Mouse (Mus musculus) embryonic facial prominence, embryonic 15.5 days (tissue): ENCODE measurements around the gene Olfr611. TPM values are rescaled to one million over a fixed set of nuclear protein-coding genes. Genes with fewer than 3 reads are reported as not detected.
"Not testable (repeated sequence)": the region's sequence is repeated elsewhere in the genome, so short reads cannot be mapped to it uniquely, and the experiment has no call there.

Experiments used
- ATAC-seq: fragments of 200-750 bp; cut with Nextera tagmentation; 2 replicates; pipeline ENCODE4 v1.8.0; 2017; ENCODE audit warnings: low read depth, moderate TSS enrichment; ENCODE audit not compliant: insufficient number of reproducible peaks, low FRiP score, low TSS enrichment
- H3K27ac ChIP-seq: fragments of 300-500 bp; sonication (generic); replicated peaks from 2 replicates; pipeline ENCODE4 v1.5.1; 2015; ENCODE audit warnings: mild to moderate bottlenecking, inconsistent platforms
- H3K27me3 ChIP-seq: fragments of 300-500 bp; sonication (generic); 2 replicates; pipeline ENCODE4 v1.6.1; 2015; ENCODE audit warnings: inconsistent platforms
- H3K36me3 ChIP-seq: fragments of 300-500 bp; sonication (generic); 2 replicates; pipeline ENCODE4 v1.6.1; 2015; ENCODE audit warnings: mild to moderate bottlenecking, inconsistent platforms
- H3K4me1 ChIP-seq: fragments of 300-500 bp; sonication (generic); 2 replicates; pipeline ENCODE4 v1.6.1; 2015; ENCODE audit warnings: inconsistent platforms
- H3K4me2 ChIP-seq: fragments of 300-500 bp; sonication (generic); replicated peaks from 2 replicates; pipeline ENCODE4 v1.6.1; 2015; ENCODE audit warnings: mild to moderate bottlenecking, inconsistent platforms
- H3K4me3 ChIP-seq: fragments of 300-500 bp; sonication (generic); replicated peaks from 2 replicates; pipeline ENCODE4 v1.5.1; 2015; ENCODE audit warnings: mild to moderate bottlenecking, inconsistent platforms
- H3K9ac ChIP-seq: fragments of 300-500 bp; sonication (generic); 2 replicates; pipeline ENCODE4 v1.6.1; 2015; ENCODE audit warnings: inconsistent platforms
- H3K9me3 ChIP-seq: fragments of 300-500 bp; sonication (generic); replicated peaks from 2 replicates; pipeline ENCODE4 v1.6.1; 2016; ENCODE audit warnings: inconsistent platforms
- WGBS: fragments of 180-500 bp; shearing (Covaris S2); methylation state at CpG from one replicate; pipeline ENCODE4 v1.1.7; 2015; 5-methylcytosine and 5-hydroxymethylcytosine counted together
- polyA plus RNA-seq: library from polyadenylated mRNA; unstranded; fragments of >200 nt; fragmentation: Nextera tagmentation; extraction: Ambion mirVana; gene quantifications from 2 replicates; pipeline ENCODE4 v1.2.1, GENCODE M21; 2015

The Olfr611 gene
- polyA plus RNA-seq: not detected in 2 replicates

DNA sequence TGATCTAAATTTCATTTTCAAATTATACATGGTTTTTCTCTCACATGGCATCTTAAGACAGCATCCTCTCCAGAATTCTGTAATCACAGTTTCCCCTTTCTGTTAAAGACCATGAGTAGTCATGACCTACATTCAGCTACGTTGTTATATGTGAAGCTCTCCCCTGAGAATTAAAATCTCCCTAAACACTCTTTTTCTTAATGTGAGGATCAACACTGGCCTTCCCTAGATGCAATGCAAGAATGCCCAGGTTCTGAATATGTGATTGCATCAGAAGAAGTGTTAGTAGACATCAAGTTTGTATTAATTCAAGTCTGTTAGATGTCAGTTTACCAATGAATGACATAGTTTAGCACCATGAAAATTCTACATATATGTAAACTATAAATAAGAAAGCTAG, at the start of gene Olfr611:
Gene Olfr611 (minus strand): TSS at position 101 of the 400 bp plus-strand sequence.
- not testable (repeated sequence) for H3K36me3 ChIP-seq, H3K4me2 ChIP-seq, H3K9me3 ChIP-seq, H3K9ac ChIP-seq, H3K4me3 ChIP-seq, H3K27ac ChIP-seq, H3K27me3 ChIP-seq, H3K4me1 ChIP-seq, ATAC-seq
- WGBS: 78% methylated on average over 1 of the region's 1 CpGs

- H3K9ac ChIP-seq: no peak within 1 kb of the TSS
- no peaks in the 10 kb centered on the region for H3K27me3 ChIP-seq
- no peaks in the 10 kb centered on the region for H3K9me3 ChIP-seq
- H3K27ac ChIP-seq: no peak within 1 kb of the TSS
- 76% methylated on average over 3 of the region's 3 CpGs for WGBS
- H3K4me2 ChIP-seq: no peak within 1 kb of the TSS
- no peaks in the 10 kb centered on the region for H3K4me1 ChIP-seq
- no peak within 1 kb of the TSS for H3K4me3 ChIP-seq
- no peaks in the 10 kb centered on the region for H3K36me3 ChIP-seq
- ATAC-seq: no peak
These were observed 48.4 kb upstream of the Olfr611 start, which contains the start of gene Olfr616 for GRCm38 (mm10) chr7:103569043-103569442. Gene Olfr616, minus strand, starts transcription at chr7:103569143.

GRCm38 (mm10) chr7:103555779-103556178, 35.1 kb upstream of the Olfr611 start, which contains the start of gene Olfr615:
Gene Olfr615, plus strand, starts transcription at chr7:103556079.
- no peak for ATAC-seq
- no peaks in the 10 kb centered on the region for H3K36me3 ChIP-seq
- no peak within 1 kb of the TSS for H3K4me3 ChIP-seq
- H3K4me1 ChIP-seq: no peaks in the 10 kb centered on the region
- no peak within 1 kb of the TSS for H3K27ac ChIP-seq
- no peaks in the 10 kb centered on the region for H3K9me3 ChIP-seq
- H3K4me2 ChIP-seq: no peak within 1 kb of the TSS
- H3K27me3 ChIP-seq: no peaks in the 10 kb centered on the region
- H3K9ac ChIP-seq: no peak within 1 kb of the TSS
- WGBS: 75% methylated on average over 2 of the region's 2 CpGs

- H3K4me1 ChIP-seq: no peaks in the 10 kb centered on the region
- H3K27ac ChIP-seq: no peak within 1 kb of the TSS
- H3K9ac ChIP-seq: no peak within 1 kb of the TSS
- H3K36me3 ChIP-seq: no peaks in the 10 kb centered on the region
- 80% methylated on average over 2 of the region's 2 CpGs for WGBS
- ATAC-seq: no peak
- H3K27me3 ChIP-seq: no peaks in the 10 kb centered on the region
- H3K4me3 ChIP-seq: no peak within 1 kb of the TSS
- H3K4me2 ChIP-seq: no peak within 1 kb of the TSS
- no peaks in the 10 kb centered on the region for H3K9me3 ChIP-seq
These were observed 27.1 kb upstream of the Olfr611 start, which contains the start of gene Olfr613 for GRCm38 (mm10) chr7:103547774-103548173. Gene Olfr613, plus strand, starts transcription at chr7:103548074.

GRCm38 (mm10) chr7:103542617-103543016, 22.0 kb upstream of the Olfr611 start, which contains the start of gene Olfr612:
Gene Olfr612, minus strand, starts transcription at chr7:103542717.
- H3K36me3 ChIP-seq, H3K4me3 ChIP-seq, H3K27me3 ChIP-seq, H3K9ac ChIP-seq, H3K27ac ChIP-seq, ATAC-seq, H3K4me2 ChIP-seq, H3K4me1 ChIP-seq, H3K9me3 ChIP-seq: not testable (repeated sequence)
- 76% methylated on average over 2 of the region's 2 CpGs for WGBS

GRCm38 (mm10) chr7:103512022-103512421, 8.6 kb downstream of the Olfr611 start, which contains the start of gene Olfr610:
Gene Olfr610, minus strand, starts transcription at chr7:103512122.
- WGBS: 86% methylated on average over 2 of the region's 2 CpGs
- Histone ChIP-seq H3K4me3 (no peak within 1 kb of the TSS), H3K4me1 (no peaks in the 10 kb centered on the region), H3K36me3 (no peaks in the 10 kb centered on the region), H3K9me3 (no peaks in the 10 kb centered on the region), H3K27ac (no peak within 1 kb of the TSS), H3K9ac (no peak within 1 kb of the TSS), H3K27me3 (no peaks in the 10 kb centered on the region), H3K4me2 (no peak within 1 kb of the TSS)
- ATAC-seq: no peak

DNA sequence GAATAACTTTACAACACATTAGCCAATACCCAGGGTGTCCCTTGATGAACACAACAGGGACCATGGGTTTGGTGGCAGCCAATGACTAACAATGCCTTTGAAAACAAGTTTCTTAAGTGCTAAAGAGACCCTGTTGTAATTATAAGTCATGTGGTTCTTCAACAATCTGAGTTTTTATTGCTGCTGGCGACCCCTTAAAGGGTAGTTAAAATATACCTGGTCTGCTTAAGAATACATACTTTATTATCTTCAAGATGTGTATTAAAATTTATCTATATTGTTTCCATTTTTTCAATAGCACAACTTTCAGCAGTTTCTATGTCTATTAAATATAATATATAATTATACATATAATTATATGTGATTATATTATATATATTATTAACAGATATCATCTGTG, 22.7 kb downstream of the Olfr611 start, which contains the start of gene Olfr609:
Gene Olfr609 (minus strand): TSS at position 101 of the 400 bp plus-strand sequence.
- H3K9me3 ChIP-seq: no peaks in the 10 kb centered on the region
- no peak within 1 kb of the TSS for H3K9ac ChIP-seq
- no peak within 1 kb of the TSS for H3K27ac ChIP-seq
- ATAC-seq: no peak
- no peak within 1 kb of the TSS for H3K4me3 ChIP-seq
- no peaks in the 10 kb centered on the region for H3K4me1 ChIP-seq
- no peak within 1 kb of the TSS for H3K4me2 ChIP-seq
- 49% methylated on average over 1 of the region's 1 CpGs for WGBS
- H3K36me3 ChIP-seq: no peaks in the 10 kb centered on the region
- H3K27me3 ChIP-seq: no peaks in the 10 kb centered on the region

GRCm38 (mm10) chr7:103477106-103477505, 43.5 kb downstream of the Olfr611 start:
- not testable (repeated sequence) for H3K9ac ChIP-seq, H3K4me1 ChIP-seq, H3K36me3 ChIP-seq, H3K27me3 ChIP-seq, H3K4me3 ChIP-seq, H3K4me2 ChIP-seq, ATAC-seq, H3K27ac ChIP-seq, H3K9me3 ChIP-seq
- WGBS: 86% methylated on average over 9 of the region's 9 CpGs

DNA sequence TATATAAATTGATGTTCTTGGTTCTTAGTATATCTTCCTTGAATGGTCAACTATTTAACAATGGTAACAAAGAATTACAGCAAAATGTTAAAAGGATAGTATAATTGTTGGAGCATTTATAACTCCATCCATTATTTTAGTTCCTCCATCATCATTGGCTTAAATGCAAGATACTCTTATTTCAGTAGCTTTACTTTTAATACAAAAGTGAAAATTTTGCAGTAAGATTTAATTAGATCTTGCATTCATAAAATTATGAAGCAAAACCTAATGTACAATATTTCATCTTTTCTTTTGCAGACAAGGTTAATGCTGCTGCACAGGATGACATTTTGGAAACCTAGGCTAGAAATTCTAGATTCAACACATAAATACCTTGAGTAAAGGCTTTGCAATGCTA, 51.1 kb downstream of the Olfr611 start, which contains the start of gene Olfr608:
Gene Olfr608 (plus strand): TSS at position 301 of the 400 bp plus-strand sequence.
- Histone ChIP-seq H3K9me3 (no peaks in the 10 kb centered on the region), H3K36me3 (no peaks in the 10 kb centered on the region), H3K4me3 (no peak within 1 kb of the TSS), H3K27ac (no peak within 1 kb of the TSS), H3K4me2 (no peak within 1 kb of the TSS), H3K9ac (no peak within 1 kb of the TSS), H3K4me1 (no peaks in the 10 kb centered on the region), H3K27me3 (no peaks in the 10 kb centered on the region)
- ATAC-seq: no peak

Other genes with a start within 250 kb of the Olfr611 start
- gene Olfr596, start 215.2 kb downstream of the Olfr611 start, polyA plus RNA-seq: not detected in 2 replicates
- gene Olfr597, start 204.5 kb downstream of the Olfr611 start, polyA plus RNA-seq: 0.15 TPM in 1 of 2 replicates, not detected in the other
- 0.12 and 0.55 TPM in 2 replicates for gene Olfr598, start 197.3 kb downstream of the Olfr611 start, polyA plus RNA-seq
- gene Olfr599, start 184.9 kb downstream of the Olfr611 start, polyA plus RNA-seq: not detected in 2 replicates
- gene Olfr600, start 171.2 kb downstream of the Olfr611 start, polyA plus RNA-seq: not detected in 2 replicates
- gene Olfr601, start 158.2 kb downstream of the Olfr611 start, polyA plus RNA-seq: 0.22 and 0.43 TPM in 2 replicates
- not detected in 2 replicates for gene Olfr603, start 134.7 kb downstream of the Olfr611 start, polyA plus RNA-seq
- not detected in 2 replicates for gene Usp17lc, start 105.8 kb downstream of the Olfr611 start, polyA plus RNA-seq
- not detected in 2 replicates for gene Olfr605, start 75.4 kb downstream of the Olfr611 start, polyA plus RNA-seq
- 0.16 TPM in 1 of 2 replicates, not detected in the other for gene Olfr606, start 71.8 kb downstream of the Olfr611 start, polyA plus RNA-seq
- gene Olfr607, start 56.7 kb downstream of the Olfr611 start, polyA plus RNA-seq: 0.18 TPM in 1 of 2 replicates, not detected in the other
- 0.14 and 0.25 TPM in 2 replicates for gene Olfr608, start 51.0 kb downstream of the Olfr611 start, polyA plus RNA-seq
- gene Olfr609, start 22.8 kb downstream of the Olfr611 start, polyA plus RNA-seq: not detected in 2 replicates
- gene Olfr610, start 8.7 kb downstream of the Olfr611 start, polyA plus RNA-seq: 0.28 TPM in 1 of 2 replicates, not detected in the other
- 0.26 and 0.27 TPM in 2 replicates for gene Olfr612, start 21.9 kb upstream of the Olfr611 start, polyA plus RNA-seq
- 0.08 and 0.11 TPM in 2 replicates for gene Olfr613, start 27.2 kb upstream of the Olfr611 start, polyA plus RNA-seq
- 0.25 and 0.29 TPM in 2 replicates for gene Olfr615, start 35.2 kb upstream of the Olfr611 start, polyA plus RNA-seq
- gene Olfr616, start 48.3 kb upstream of the Olfr611 start, polyA plus RNA-seq: 0.11 TPM in 2 replicates
- not detected in 2 replicates for gene Olfr617, start 52.2 kb upstream of the Olfr611 start, polyA plus RNA-seq
- gene Olfr618, start 69.3 kb upstream of the Olfr611 start, polyA plus RNA-seq: 0.07 TPM in 1 of 2 replicates, not detected in the other
- gene Olfr619, start 79.7 kb upstream of the Olfr611 start, polyA plus RNA-seq: 0.20 TPM in 1 of 2 replicates, not detected in the other
- gene Olfr620, start 91.7 kb upstream of the Olfr611 start, polyA plus RNA-seq: 0.21 and 0.24 TPM in 2 replicates
- 0.29 and 0.68 TPM in 2 replicates for gene Olfr622, start 121.9 kb upstream of the Olfr611 start, polyA plus RNA-seq
- gene Olfr623, start 142.9 kb upstream of the Olfr611 start, polyA plus RNA-seq: not detected in 2 replicates
- 0.04 and 0.07 TPM in 2 replicates for gene Olfr624, start 150.3 kb upstream of the Olfr611 start, polyA plus RNA-seq
- gene Olfr625-ps1, start 161.9 kb upstream of the Olfr611 start, polyA plus RNA-seq: not detected in 2 replicates
- gene Olfr243, start 193.8 kb upstream of the Olfr611 start, polyA plus RNA-seq: 0.17 TPM in 1 of 2 replicates, not detected in the other
- not detected in 2 replicates for gene Olfr628, start 209.5 kb upstream of the Olfr611 start, polyA plus RNA-seq
- 0.09 TPM in 1 of 2 replicates, not detected in the other for gene Olfr629, start 224.1 kb upstream of the Olfr611 start, polyA plus RNA-seq
- gene Olfr630, start 236.5 kb upstream of the Olfr611 start, polyA plus RNA-seq: not detected in 2 replicates